Mouse (Mus musculus) limb, embryonic 14.5 days (tissue): ENCODE results near the gene Cfap69. TPM values are rescaled to one million over a fixed set of nuclear protein-coding genes. Genes with fewer than 3 reads are reported as not detected.

ENCODE experiments used
- ATAC-seq: fragments of 200-750 bp; cut with Nextera tagmentation; 2 replicates; pipeline ENCODE4 v1.8.0; 2017; ENCODE audit warnings: low read depth, moderate number of reproducible peaks, moderate TSS enrichment; ENCODE audit not compliant: low FRiP score
- DNase-seq: peaks from one replicate; pipeline ENCODE4 v3.0.0-alpha.2; 2015; ENCODE audit warnings: low spot score
- H3K27ac ChIP-seq: fragments of 300-500 bp; sonication (generic); replicated peaks from 2 replicates; pipeline ENCODE4 v1.5.1; 2014; ENCODE audit warnings: low read depth, mild to moderate bottlenecking, low read length, moderate library complexity, mixed read lengths
- H3K27me3 ChIP-seq: fragments of 300-500 bp; sonication (generic); 2 replicates; pipeline ENCODE4 v1.6.1; 2014; ENCODE audit warnings: low read length, mixed read lengths; ENCODE audit not compliant: control insufficient read depth, insufficient read depth
- H3K36me3 ChIP-seq: fragments of 300-500 bp; sonication (generic); 2 replicates; pipeline ENCODE4 v1.6.1; 2014; ENCODE audit warnings: mild to moderate bottlenecking, low read length, moderate library complexity, mixed read lengths; ENCODE audit not compliant: control insufficient read depth, insufficient read depth
- H3K4me1 ChIP-seq: fragments of 300-500 bp; sonication (generic); 2 replicates; pipeline ENCODE4 v1.6.1; 2014; ENCODE audit warnings: antibody characterized with exemption, low read length, mixed read lengths; ENCODE audit not compliant: control insufficient read depth, insufficient read depth
- H3K4me2 ChIP-seq: fragments of 300-500 bp; sonication (generic); replicated peaks from 2 replicates; pipeline ENCODE4 v1.6.1; 2014; ENCODE audit warnings: low read depth, mild to moderate bottlenecking, low read length, moderate library complexity; ENCODE audit not compliant: severe bottlenecking
- H3K4me3 ChIP-seq: fragments of 300-500 bp; sonication (generic); replicated peaks from 2 replicates; pipeline ENCODE4 v1.5.1; 2014; ENCODE audit warnings: low read length
- H3K9ac ChIP-seq: fragments of 300-500 bp; sonication (generic); 2 replicates; pipeline ENCODE4 v1.6.1; 2014; ENCODE audit warnings: mild to moderate bottlenecking, low read depth, low read length, moderate library complexity; ENCODE audit not compliant: severe bottlenecking
- H3K9me3 ChIP-seq: fragments of 300-500 bp; sonication (generic); 2 replicates; pipeline ENCODE4 v1.6.1; 2016; ENCODE audit warnings: low read length; ENCODE audit not compliant: control insufficient read depth
- POLR2A ChIP-seq: fragments of 200-500 bp; IDR thresholded peaks from 2 replicates; pipeline ENCODE4 v1.8.0; 2012; ENCODE audit warnings: inconsistent platforms, mild to moderate bottlenecking, moderate library complexity, borderline replicate concordance; ENCODE audit not compliant: insufficient read depth, insufficient read length; ENCODE audit errors: extremely low read depth
- WGBS: fragments of 180-500 bp; shearing (Covaris S2); extraction: QIAGEN DNeasy Blood & Tissue Kit; methylation state at CpG from one replicate; pipeline ENCODE4 v1.1.7; 2014; 5-methylcytosine and 5-hydroxymethylcytosine counted together
- polyA plus RNA-seq, 2 experiments: library from polyadenylated mRNA; depleted of rRNA in 1 of 2; stranded (reverse) in 1 of 2; unstranded in 1 of 2; fragments of >200 nt; fragmentation: Nextera tagmentation in 1 of 2; extraction: Ambion mirVana in 1 of 2; gene quantifications; 2 replicates each; pipeline versions ENCODE4 v1.2.1 to v1.2.3; 2012 to 2014

Gene Cfap69
- polyA plus RNA-seq, 2 experiments, result 2.6 to 3.8 TPM

- Histone ChIP-seq H3K4me1 (peaks cover 9% of the 10 kb centered on the region), H3K27me3 (no peaks in the 10 kb centered on the region), H3K9me3 (no peaks in the 10 kb centered on the region), H3K4me3 (no peak overlapping the region), H3K36me3 (no peaks in the 10 kb centered on the region), H3K9ac (no peak overlapping the region), H3K4me2 (no peak overlapping the region), H3K27ac (no peak overlapping the region)
- no peak for ATAC-seq
- no peak for TF ChIP-seq POLR2A
- 65% methylated on average over 4 of the region's 4 CpGs for WGBS
- no peak for DNase-seq
These were observed 102.9 kb downstream of the Cfap69 start for GRCm38 (mm10) chr5:5561041-5561706.

- Histone ChIP-seq H3K9ac (peak overlapping the region; percentile 88), H3K4me3 (peak overlapping the region; percentile 70), H3K27ac (peak overlapping the region; percentile 77), H3K4me2 (peak overlapping the region; percentile 59), H3K4me1 (peaks cover 9% of the 10 kb centered on the region), H3K36me3 (peaks cover 3% of the 10 kb centered on the region; the same call in 1 of the 2 replicates), H3K27me3 (no peaks in the 10 kb centered on the region), H3K9me3 (no peaks in the 10 kb centered on the region)
- 41% methylated on average over 8 of the region's 8 CpGs for WGBS
- no peak for TF ChIP-seq POLR2A
- ATAC-seq (0 out of 2 replicates have a peak, but pooled peaks have one; percentile 16), DNase-seq (no peak)
These were observed 104.2 kb downstream of the Cfap69 start for GRCm38 (mm10) chr5:5559798-5560197.

GRCm38 (mm10) chr5:5559079-5559740 lies 104.8 kb downstream of the Cfap69 start, which contains the start of gene Gtpbp10:
Gene Gtpbp10, minus strand, starts transcription at chr5:5559538.
- peak; percentile 91 for DNase-seq
- H3K36me3 ChIP-seq, result peaks cover 9% of the 10 kb centered on the region; the same call in 1 of the 2 replicates
- peak; percentile 84; the same call in 1 of the 2 replicates for TF ChIP-seq POLR2A
- peak; percentile 99 for ATAC-seq
- under 1% methylated on average over 43 of the region's 43 CpGs for WGBS
- H3K9me3 ChIP-seq, result no peaks in the 10 kb centered on the region
- peak within 1 kb of the TSS; percentile 77 for H3K27ac ChIP-seq
- H3K9ac ChIP-seq, result peak within 1 kb of the TSS; percentile 88
- peak within 1 kb of the TSS; percentile 59 for H3K4me2 ChIP-seq
- H3K4me1 ChIP-seq, result peaks cover 9% of the 10 kb centered on the region
- H3K4me3 ChIP-seq, result peak within 1 kb of the TSS; percentile 70
- H3K27me3 ChIP-seq, result no peaks in the 10 kb centered on the region

GRCm38 (mm10) chr5:5551110-5551509 lies 112.9 kb downstream of the Cfap69 start:
- no peak overlapping the region for H3K9ac ChIP-seq
- H3K36me3 ChIP-seq, result peaks cover 51% of the 10 kb centered on the region
- DNase-seq (no peak), ATAC-seq (no peak)
- no peak for TF ChIP-seq POLR2A
- H3K27ac ChIP-seq, result no peak overlapping the region
- WGBS, result 92% methylated on average over 1 of the region's 1 CpGs
- H3K4me3 ChIP-seq, result no peak overlapping the region
- no peak overlapping the region for H3K4me2 ChIP-seq
- no peaks in the 10 kb centered on the region for H3K9me3 ChIP-seq
- H3K27me3 ChIP-seq, result no peaks in the 10 kb centered on the region
- no peaks in the 10 kb centered on the region for H3K4me1 ChIP-seq

- Histone ChIP-seq H3K4me1 (no peaks in the 10 kb centered on the region), H3K36me3 (peaks cover 46% of the 10 kb centered on the region), H3K4me2 (no peak overlapping the region), H3K9ac (no peak overlapping the region), H3K9me3 (no peaks in the 10 kb centered on the region), H3K27me3 (no peaks in the 10 kb centered on the region), H3K27ac (no peak overlapping the region), H3K4me3 (no peak overlapping the region)
- WGBS, result 77% methylated on average over 3 of the region's 3 CpGs
- ATAC-seq (no peak), DNase-seq (no peak)
- no peak for TF ChIP-seq POLR2A
These were observed 123.7 kb downstream of the Cfap69 start for GRCm38 (mm10) chr5:5540385-5540784.
